Mouse (Mus musculus): ENCODE results near the gene Dydc2. TPM values are rescaled to one million over a fixed set of nuclear protein-coding genes. Genes with fewer than 3 reads are reported as not detected.
"Not testable (repeated sequence)": the region's sequence is repeated elsewhere in the genome, so short reads cannot be mapped to it uniquely, and the experiment has no call there.

The Dydc2 gene
- polyA plus RNA-seq, 1 experiment from 2014 or later = not detected

GRCm38 (mm10) chr14:41065168-41065567 is 3.8 kb downstream of the Dydc2 start:
- WGBS = 35% methylated on average over 2 of the region's 2 CpGs
- Histone ChIP-seq H3K4me1 (ENCODE audit: control insufficient read depth, insufficient read depth, low read length) (no peaks in the 10 kb centered on the region), H3K36me3 (ENCODE audit: control insufficient read depth, insufficient read depth, low read length) (no peaks in the 10 kb centered on the region), H3K9me3 (replicated peaks; ENCODE audit: control insufficient read depth, low read length) (no peaks in the 10 kb centered on the region), H3K4me3 (replicated peaks; ENCODE audit: low read length) (no peak overlapping the region), H3K9ac (ENCODE audit: low read length) (no peak overlapping the region), H3K4me2 (ENCODE audit: low read depth, low read length) (no peak overlapping the region), H3K27me3 (ENCODE audit: control insufficient read depth, insufficient read depth, low read length) (no peaks in the 10 kb centered on the region), H3K27ac (ENCODE audit: low read length) (no peak overlapping the region)
- ATAC-seq (ENCODE audit: insufficient read depth, low FRiP score) = no peak

GRCm38 (mm10) chr14:41053190-41053589 is 15.8 kb downstream of the Dydc2 start:
- H3K27ac ChIP-seq (ENCODE audit: low read length); H3K4me3 ChIP-seq (replicated peaks; ENCODE audit: low read length); H3K9me3 ChIP-seq (replicated peaks; ENCODE audit: control insufficient read depth, low read length); H3K27me3 ChIP-seq (ENCODE audit: control insufficient read depth, insufficient read depth, low read length); H3K9ac ChIP-seq (ENCODE audit: low read length); H3K4me2 ChIP-seq (ENCODE audit: low read depth, low read length); H3K4me1 ChIP-seq (ENCODE audit: control insufficient read depth, insufficient read depth, low read length); ATAC-seq (ENCODE audit: insufficient read depth, low FRiP score); H3K36me3 ChIP-seq (ENCODE audit: control insufficient read depth, insufficient read depth, low read length): not testable (repeated sequence)
- 76% methylated on average over 3 of the region's 4 CpGs for WGBS

GRCm38 (mm10) chr14:41052481-41052880 is 16.5 kb downstream of the Dydc2 start:
- no peak for ATAC-seq (ENCODE audit: insufficient read depth, low FRiP score)

GRCm38 (mm10) chr14:41050471-41050870 is 18.5 kb downstream of the Dydc2 start:
- Histone ChIP-seq H3K4me2 (ENCODE audit: low read depth, low read length) (no peak overlapping the region), H3K4me1 (ENCODE audit: control insufficient read depth, insufficient read depth, low read length) (no peaks in the 10 kb centered on the region), H3K9me3 (replicated peaks; ENCODE audit: control insufficient read depth, low read length) (no peaks in the 10 kb centered on the region), H3K4me3 (replicated peaks; ENCODE audit: low read length) (no peak overlapping the region), H3K36me3 (ENCODE audit: control insufficient read depth, insufficient read depth, low read length) (no peaks in the 10 kb centered on the region), H3K27ac (ENCODE audit: low read length) (no peak overlapping the region), H3K27me3 (ENCODE audit: control insufficient read depth, insufficient read depth, low read length) (no peaks in the 10 kb centered on the region), H3K9ac (ENCODE audit: low read length) (no peak overlapping the region)
- ATAC-seq (ENCODE audit: insufficient read depth, low FRiP score) = no peak
- 51% methylated on average over 6 of the region's 6 CpGs for WGBS

More at GRCm38 (mm10) chr14:41052481-41052880, 16.5 kb downstream of the Dydc2 start:
- Histone ChIP-seq H3K27me3 (ENCODE audit: control insufficient read depth, insufficient read depth, low read length) (no peaks in the 10 kb centered on the region), H3K4me2 (ENCODE audit: low read depth, low read length) (no peak overlapping the region), H3K9me3 (replicated peaks; ENCODE audit: control insufficient read depth, low read length) (no peaks in the 10 kb centered on the region), H3K4me1 (ENCODE audit: control insufficient read depth, insufficient read depth, low read length) (no peaks in the 10 kb centered on the region), H3K27ac (ENCODE audit: low read length) (no peak overlapping the region), H3K9ac (ENCODE audit: low read length) (no peak overlapping the region), H3K4me3 (replicated peaks; ENCODE audit: low read length) (no peak overlapping the region), H3K36me3 (ENCODE audit: control insufficient read depth, insufficient read depth, low read length) (no peaks in the 10 kb centered on the region)
- WGBS = 75% methylated on average over 5 of the region's 5 CpGs

- H3K27me3 ChIP-seq (ENCODE audit: control insufficient read depth, insufficient read depth, low read length) = no peaks in the 10 kb centered on the region
- WGBS = 80% methylated on average over 2 of the region's 2 CpGs
- H3K36me3 ChIP-seq (ENCODE audit: control insufficient read depth, insufficient read depth, low read length) = no peaks in the 10 kb centered on the region
- no peak overlapping the region for H3K4me3 ChIP-seq (replicated peaks; ENCODE audit: low read length)
- no peak overlapping the region for H3K9ac ChIP-seq (ENCODE audit: low read length)
- H3K4me2 ChIP-seq (ENCODE audit: low read depth, low read length) = no peak overlapping the region
- no peak overlapping the region for H3K27ac ChIP-seq (ENCODE audit: low read length)
- no peaks in the 10 kb centered on the region for H3K4me1 ChIP-seq (ENCODE audit: control insufficient read depth, insufficient read depth, low read length)
- ATAC-seq (ENCODE audit: insufficient read depth, low FRiP score) = no peak
- no peaks in the 10 kb centered on the region for H3K9me3 ChIP-seq (replicated peaks; ENCODE audit: control insufficient read depth, low read length)
Observed at GRCm38 (mm10) chr14:41047402-41047801, 21.6 kb downstream of the Dydc2 start.

GRCm38 (mm10) chr14:41035146-41035798 is 33.7 kb downstream of the Dydc2 start:
- Histone ChIP-seq H3K4me3 (replicated peaks; ENCODE audit: low read length) (no peak overlapping the region), H3K9ac (ENCODE audit: low read length) (no peak overlapping the region), H3K36me3 (ENCODE audit: control insufficient read depth, insufficient read depth, low read length) (no peaks in the 10 kb centered on the region), H3K9me3 (replicated peaks; ENCODE audit: control insufficient read depth, low read length) (no peaks in the 10 kb centered on the region), H3K4me2 (ENCODE audit: low read depth, low read length) (no peak overlapping the region), H3K4me1 (ENCODE audit: control insufficient read depth, insufficient read depth, low read length) (no peaks in the 10 kb centered on the region), H3K27ac (ENCODE audit: low read length) (no peak overlapping the region), H3K27me3 (ENCODE audit: control insufficient read depth, insufficient read depth, low read length) (no peaks in the 10 kb centered on the region)
- WGBS = 28% methylated on average over 6 of the region's 6 CpGs
- no peak for ATAC-seq (ENCODE audit: insufficient read depth, low FRiP score)

- H3K4me1 ChIP-seq (ENCODE audit: control insufficient read depth, insufficient read depth, low read length) = no peaks in the 10 kb centered on the region
- H3K4me2 ChIP-seq (ENCODE audit: low read depth, low read length) = peak overlapping the region; percentile 25; the same call in 1 of the 2 replicates
- no peaks in the 10 kb centered on the region for H3K27me3 ChIP-seq (ENCODE audit: control insufficient read depth, insufficient read depth, low read length)
- H3K9me3 ChIP-seq (replicated peaks; ENCODE audit: control insufficient read depth, low read length) = no peaks in the 10 kb centered on the region
- H3K4me3 ChIP-seq (replicated peaks; ENCODE audit: low read length) = no peak overlapping the region
- WGBS = 51% methylated on average over 13 of the region's 13 CpGs
- 0 out of 2 replicates have a peak overlapping the region, but pooled peaks have one; percentile 9 for H3K9ac ChIP-seq (ENCODE audit: low read length)
- no peaks in the 10 kb centered on the region for H3K36me3 ChIP-seq (ENCODE audit: control insufficient read depth, insufficient read depth, low read length)
- no peak for ATAC-seq (ENCODE audit: insufficient read depth, low FRiP score)
- no peak overlapping the region for H3K27ac ChIP-seq (ENCODE audit: low read length)
Observed at GRCm38 (mm10) chr14:41033135-41034110, 35.6 kb downstream of the Dydc2 start.

- no peak for ATAC-seq (ENCODE audit: insufficient read depth, low FRiP score)
- Histone ChIP-seq H3K27ac (ENCODE audit: low read length) (no peak overlapping the region), H3K9ac (ENCODE audit: low read length) (no peak overlapping the region)
Observed at GRCm38 (mm10) chr14:41030989-41031513, 38.0 kb downstream of the Dydc2 start.

GRCm38 (mm10) chr14:41029303-41029702 is 39.7 kb downstream of the Dydc2 start:
- 75% methylated on average over 4 of the region's 4 CpGs for WGBS
- H3K27ac ChIP-seq (ENCODE audit: low read length) = no peak overlapping the region
- no peak for ATAC-seq (ENCODE audit: insufficient read depth, low FRiP score)

More at GRCm38 (mm10) chr14:41030989-41031513, 38.0 kb downstream of the Dydc2 start:
- Histone ChIP-seq H3K4me2 (ENCODE audit: low read depth, low read length) (no peak overlapping the region), H3K4me3 (replicated peaks; ENCODE audit: low read length) (no peak overlapping the region), H3K4me1 (ENCODE audit: control insufficient read depth, insufficient read depth, low read length) (no peaks in the 10 kb centered on the region), H3K9me3 (replicated peaks; ENCODE audit: control insufficient read depth, low read length) (no peaks in the 10 kb centered on the region), H3K27me3 (ENCODE audit: control insufficient read depth, insufficient read depth, low read length) (no peaks in the 10 kb centered on the region), H3K36me3 (ENCODE audit: control insufficient read depth, insufficient read depth, low read length) (no peaks in the 10 kb centered on the region)
- 82% methylated on average over 6 of the region's 6 CpGs for WGBS

More at GRCm38 (mm10) chr14:41029303-41029702, 39.7 kb downstream of the Dydc2 start:
- Histone ChIP-seq H3K4me1 (ENCODE audit: control insufficient read depth, insufficient read depth, low read length) (no peaks in the 10 kb centered on the region), H3K4me2 (ENCODE audit: low read depth, low read length) (no peak overlapping the region), H3K9me3 (replicated peaks; ENCODE audit: control insufficient read depth, low read length) (no peaks in the 10 kb centered on the region), H3K27me3 (ENCODE audit: control insufficient read depth, insufficient read depth, low read length) (no peaks in the 10 kb centered on the region), H3K9ac (ENCODE audit: low read length) (no peak overlapping the region), H3K36me3 (ENCODE audit: control insufficient read depth, insufficient read depth, low read length) (no peaks in the 10 kb centered on the region), H3K4me3 (replicated peaks; ENCODE audit: low read length) (no peak overlapping the region)

All from stomach, embryonic 16.5 days (tissue).